Mouse (Mus musculus) cerebellum, adult 2 months (tissue): ENCODE data around the gene Akap8. TPM values are rescaled to one million over a fixed set of nuclear protein-coding genes. Genes with fewer than 3 reads are reported as not detected.

ENCODE experiments used
- DNase-seq, 2 experiments: peaks; one replicate each; pipeline ENCODE4 v3.0.0; 2021
- H3K27ac ChIP-seq: fragments of 200-500 bp; 2 replicates; pipeline ENCODE4 v1.5.1; 2012; ENCODE audit warnings: low read length, control low read depth, inconsistent platforms; ENCODE audit not compliant: insufficient read depth
- H3K27me3 ChIP-seq: fragments of 200-500 bp; 2 replicates; pipeline ENCODE4 v1.6.1; 2012; ENCODE audit warnings: inconsistent platforms, mild to moderate bottlenecking, low read length, moderate library complexity; ENCODE audit not compliant: control insufficient read depth, insufficient read depth
- H3K4me1 ChIP-seq: fragments of 200-500 bp; 2 replicates; pipeline ENCODE4 v1.6.1; 2011; ENCODE audit warnings: low read length; ENCODE audit not compliant: control insufficient read depth, insufficient read depth
- H3K4me3 ChIP-seq: fragments of 200-500 bp; replicated peaks from 2 replicates; pipeline ENCODE3; 2011; ENCODE audit warnings: mild to moderate bottlenecking, low read depth, low read length, control low read depth; ENCODE audit not compliant: insufficient read depth
- CTCF ChIP-seq: fragments of 200-500 bp; IDR thresholded peaks from 2 replicates; pipeline ENCODE4 v1.5.1; 2011; ENCODE audit warnings: low read depth, mild to moderate bottlenecking, control low read depth, low read length, moderate library complexity, borderline replicate concordance; ENCODE audit not compliant: insufficient read depth
- POLR2A ChIP-seq: fragments of 200-500 bp; IDR thresholded peaks from 2 replicates; pipeline ENCODE4 v1.6.1; 2011; ENCODE audit warnings: low read length, control low read depth, borderline replicate concordance; ENCODE audit not compliant: insufficient read depth
- WGBS: fragments of 180-500 bp; shearing (Covaris S2); methylation state at CpG from one replicate; pipeline ENCODE4 v1.1.7; 2018; 5-methylcytosine and 5-hydroxymethylcytosine counted together
- polyA plus RNA-seq: library from polyadenylated mRNA; depleted of rRNA; stranded (reverse); fragments of >200 nt; gene quantifications from 2 replicates; pipeline ENCODE4 v1.2.3, GENCODE M21; 2012; rRNA removed

Gene Akap8
- polyA plus RNA-seq, 1 experiment, result 117 TPM

DNA sequence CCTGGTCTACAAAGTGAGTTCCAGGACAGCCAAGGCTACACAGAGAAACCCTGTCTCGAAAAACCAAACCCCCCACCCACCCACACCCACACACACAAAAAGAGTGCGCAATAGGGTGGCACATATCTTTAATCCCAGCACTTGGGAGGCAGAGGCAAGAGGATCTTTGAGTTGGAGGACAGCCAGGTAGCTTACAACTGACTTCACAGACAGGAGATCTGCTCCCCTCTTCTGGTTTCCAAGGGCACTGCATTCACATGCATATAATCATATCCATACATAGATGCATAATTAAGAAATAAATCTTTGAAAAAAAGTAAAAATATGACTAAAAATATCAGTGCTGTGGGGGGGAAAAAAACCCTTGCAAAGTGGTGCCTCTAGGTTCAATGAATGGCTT is 62.2 kb downstream of the Akap8 start:
- H3K4me1 ChIP-seq, result peaks cover 14% of the 10 kb centered on the region
- H3K27me3 ChIP-seq, result no peaks in the 10 kb centered on the region
- no peak overlapping the region for H3K27ac ChIP-seq
- no peak for DNase-seq
- WGBS, result 98% methylated on average over 2 of the region's 2 CpGs
- TF ChIP-seq CTCF (no peak), POLR2A (no peak)
- no peak overlapping the region for H3K4me3 ChIP-seq

- 42% methylated on average over 6 of the region's 6 CpGs for WGBS
- DNase-seq, result no peak
- Histone ChIP-seq H3K27me3 (no peaks in the 10 kb centered on the region), H3K4me1 (peaks cover 10% of the 10 kb centered on the region), H3K27ac (no peak overlapping the region), H3K4me3 (no peak overlapping the region)
- TF ChIP-seq POLR2A (no peak), CTCF (no peak)
Measured at GRCm38 (mm10) chr17:32257944-32258343, 63.1 kb downstream of the Akap8 start.

DNA sequence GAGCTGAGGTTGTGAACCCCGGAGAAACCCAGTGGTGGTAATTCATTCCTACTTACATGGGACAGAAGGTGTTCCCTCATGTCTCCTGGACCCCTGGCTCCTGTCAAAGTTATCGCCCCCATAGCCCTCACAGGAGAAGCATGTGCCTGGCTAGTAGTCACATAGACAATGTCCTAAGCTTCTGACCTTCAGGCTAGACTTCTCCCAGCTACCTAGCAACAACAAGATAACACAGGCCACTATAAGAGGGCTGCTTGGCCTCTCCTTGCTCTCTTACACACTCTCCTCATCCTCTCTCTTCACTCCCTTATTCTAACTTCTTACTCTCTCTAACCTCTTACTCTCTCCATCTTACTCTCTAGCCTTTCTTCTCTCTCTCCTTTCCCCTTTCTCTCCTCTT is 63.6 kb downstream of the Akap8 start:
- 74% methylated on average over 2 of the region's 2 CpGs for WGBS
- TF ChIP-seq CTCF, result no peak
- TF ChIP-seq POLR2A, result no peak

DNA sequence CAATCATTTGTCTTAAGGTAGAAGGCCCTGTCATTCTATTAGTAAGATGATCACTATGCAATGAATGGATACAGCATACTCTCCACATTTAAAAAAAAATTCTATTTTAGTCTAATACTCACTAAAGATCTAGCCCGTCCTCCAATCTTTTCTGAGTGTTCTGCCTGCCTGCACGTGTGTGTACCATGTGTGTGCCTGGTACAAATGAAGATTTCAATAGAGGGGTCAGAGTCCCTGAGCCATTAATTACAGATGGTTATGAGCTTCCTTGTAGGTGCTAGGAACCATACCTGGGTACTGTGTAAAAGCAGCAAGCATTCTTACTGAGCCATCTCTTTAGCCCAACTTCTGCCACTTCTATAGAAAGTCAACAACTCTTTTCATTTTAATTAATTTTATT is 64.1 kb downstream of the Akap8 start:
- TF ChIP-seq CTCF (no peak), POLR2A (no peak)
- Histone ChIP-seq H3K4me1 (peaks cover 8% of the 10 kb centered on the region), H3K27ac (no peak overlapping the region), H3K27me3 (no peaks in the 10 kb centered on the region), H3K4me3 (no peak overlapping the region)
- WGBS, result 85% methylated on average over 2 of the region's 2 CpGs
- no peak for DNase-seq

More for the DNA sequence above, 63.6 kb downstream of the Akap8 start:
- Histone ChIP-seq H3K4me1 (peaks cover 8% of the 10 kb centered on the region), H3K27me3 (no peaks in the 10 kb centered on the region), H3K4me3 (no peak overlapping the region), H3K27ac (no peak overlapping the region)
- DNase-seq, result no peak

Other genes with a start within 250 kb of the Akap8 start
- 9.5 and 11.0 TPM in 2 replicates for gene Notch3, start 154.4 kb downstream of the Akap8 start, polyA plus RNA-seq
- 0.97 and 1.3 TPM in 2 replicates for gene Ephx3, start 131.7 kb downstream of the Akap8 start, polyA plus RNA-seq
- 54.5 and 55.0 TPM in 2 replicates for gene Brd4, start 36.5 kb downstream of the Akap8 start, polyA plus RNA-seq
- 279 and 287 TPM in 2 replicates for gene Akap8l, start 29.4 kb upstream of the Akap8 start, polyA plus RNA-seq
- 48.5 and 51.2 TPM in 2 replicates for gene Wiz, start 68.2 kb upstream of the Akap8 start, polyA plus RNA-seq
- 0.92 and 1.2 TPM in 2 replicates for gene Rasal3, start 82.3 kb upstream of the Akap8 start, polyA plus RNA-seq
- gene Pglyrp2, start 102.9 kb upstream of the Akap8 start, polyA plus RNA-seq, result not detected in 2 replicates
- gene Cyp4f39, start 131.5 kb upstream of the Akap8 start, polyA plus RNA-seq, result 0.18 TPM in 1 of 2 replicates, not detected in the other
- gene Cyp4f17, start 184.8 kb upstream of the Akap8 start, polyA plus RNA-seq, result 6.8 and 7.8 TPM in 2 replicates
- gene Cyp4f16, start 215.3 kb upstream of the Akap8 start, polyA plus RNA-seq, result 21.8 and 24.6 TPM in 2 replicates